ENCODE assay signal across 26 mouse cellular contexts in genomic region chrX:142832221-142832620, GRCm38 (mm10).
A peak's percentile ranks its signal among the peaks of the same experiment; 100 is the strongest.
DNase-seq lines count a peak whose midpoint lies in the region; ATAC-seq and TF ChIP-seq lines count a peak whose summit lies in the region.
"Had no signal": no experiment of that assay in that cellular context is flagged by ENCODE, and none has a peak within 500 bp of the region (broad histone marks: within the 10 kb centered on the region; RNA-seq: fewer than 3 reads in every experiment).

No protein-coding gene starts in this region.

- TF ChIP-seq EP300 in liver, postnatal 0 days (IDR thresholded peaks at IDR 0.05; ENCODE audit: low read depth), result no peak

- H3K36me3 ChIP-seq in heart, embryonic 13.5 days, result peaks cover 24% of the 10 kb centered on the region
- no peaks in the 10 kb centered on the region for H3K36me3 ChIP-seq in liver, postnatal 0 days (replicated peaks; ENCODE audit: insufficient read depth, low read length)
- H3K36me3 ChIP-seq: hindbrain, embryonic 15.5 days; kidney, embryonic 15.5 days; liver, embryonic 15.5 days; lung, embryonic 15.5 days; neural tube, embryonic 12.5 days had no signal

- no peak overlapping the region for H3K4me2 ChIP-seq in heart, embryonic 13.5 days
- H3K4me2 ChIP-seq in liver, postnatal 0 days (ENCODE audit: low read depth, low read length), result no peak overlapping the region
- H3K4me2 ChIP-seq: hindbrain, embryonic 15.5 days; kidney, embryonic 15.5 days; liver, embryonic 15.5 days; lung, embryonic 15.5 days; midbrain, embryonic 11.5 days; neural tube, embryonic 12.5 days had no signal

- no peak for TF ChIP-seq CTCF in liver, postnatal 0 days (IDR thresholded peaks at IDR 0.05; ENCODE audit: low read depth)

- 43% methylated on average over 3 of the region's 3 CpGs for WGBS in heart, embryonic 13.5 days
- 66% methylated on average over 3 of the region's 3 CpGs for WGBS in liver, postnatal 0 days (ENCODE audit: insufficient replicate concordance)

- no peak overlapping the region for H3K9ac ChIP-seq in heart, embryonic 13.5 days
- no peak overlapping the region for H3K9ac ChIP-seq in liver, postnatal 0 days (replicated peaks)
- H3K9ac ChIP-seq: hindbrain, embryonic 15.5 days; kidney, embryonic 15.5 days; liver, embryonic 15.5 days; lung, embryonic 15.5 days; neural tube, embryonic 12.5 days had no signal

- DNase-seq in heart, postnatal 10 days, result no peak
- no peak for DNase-seq in liver, postnatal 0 days
- no peak for DNase-seq in liver
- peak; percentile 75 for DNase-seq in thymus, postnatal 0 days (ENCODE audit: low spot score)
- DNase-seq in thymus, postnatal 4 days, result peak; percentile 57
- DNase-seq in retina, embryonic 14.5 days (ENCODE audit: low spot score), result no peak
- DNase-seq: cerebellum, adult 9-10 months; cerebellum, postnatal 36 days; gastrocnemius, postnatal 25 days; kidney, adult 18-20 months; kidney, postnatal 25 days; lung, postnatal 36 days; right cerebral cortex, postnatal 4 days had no signal

- H3K27ac ChIP-seq in heart, embryonic 13.5 days (replicated peaks), result peak overlapping the region; percentile 82
- peak overlapping the region; percentile 39; the same call in 1 of the 2 replicates for H3K27ac ChIP-seq in liver, postnatal 0 days (ENCODE audit: low read depth)
- H3K27ac ChIP-seq: hindbrain, embryonic 10.5 days; hindbrain, embryonic 15.5 days; kidney, embryonic 15.5 days; liver, embryonic 15.5 days; lung, embryonic 15.5 days; neural tube, embryonic 12.5 days; stomach, postnatal 0 days had no signal

- no peaks in the 10 kb centered on the region for H3K9me3 ChIP-seq in heart, embryonic 13.5 days
- H3K9me3 ChIP-seq in liver, postnatal 0 days (ENCODE audit: low read length), result no peaks in the 10 kb centered on the region
- H3K9me3 ChIP-seq: hindbrain, embryonic 10.5 days; hindbrain, embryonic 15.5 days; kidney, embryonic 15.5 days; liver, embryonic 15.5 days; lung, embryonic 15.5 days; neural tube, embryonic 12.5 days had no signal

- no peak for ATAC-seq in heart, embryonic 13.5 days (ENCODE audit: extremely low read depth, insufficient number of reproducible peaks, low FRiP score, low TSS enrichment)
- 0 out of 2 replicates have a peak, but pooled peaks have one; percentile 13 for ATAC-seq in liver, postnatal 0 days
- ATAC-seq: CD4-positive, CD25-positive, alpha-beta regulatory T cell, adult 4 months; forebrain, embryonic 14.5 days; inflammation-experienced regulatory T-cells, adult 6 months; midbrain, embryonic 16.5 days had no signal

- no peaks in the 10 kb centered on the region for H3K27me3 ChIP-seq in heart, embryonic 13.5 days (replicated peaks)
- no peaks in the 10 kb centered on the region for H3K27me3 ChIP-seq in liver, postnatal 0 days (ENCODE audit: insufficient read depth, low read length)
- H3K27me3 ChIP-seq: hindbrain, embryonic 15.5 days; liver, embryonic 15.5 days; lung, embryonic 15.5 days; neural tube, embryonic 12.5 days had no signal

- intact Hi-C loops in heart, postnatal 10 days (cut with DNase I), result no loop called here

- H3K4me1 ChIP-seq in heart, embryonic 13.5 days, result peaks cover 71% of the 10 kb centered on the region
- 0 out of 2 replicates have a peak, but pooled peaks cover 3% of the 10 kb centered on the region for H3K4me1 ChIP-seq in liver, postnatal 0 days (ENCODE audit: insufficient read depth)
- H3K4me1 ChIP-seq: hindbrain, embryonic 15.5 days; lung, embryonic 15.5 days; neural tube, embryonic 12.5 days had no signal

- H3K4me3 ChIP-seq in heart, embryonic 13.5 days, result no peak overlapping the region
- H3K4me3 ChIP-seq in liver, postnatal 0 days (ENCODE audit: low read depth, low read length), result no peak overlapping the region
- H3K4me3 ChIP-seq: hindbrain, embryonic 10.5 days; hindbrain, embryonic 15.5 days; kidney, embryonic 15.5 days; liver, embryonic 15.5 days; lung, embryonic 15.5 days; neural tube, embryonic 12.5 days had no signal

Comparison
In these comparisons a context has a peak if more than half of its experiments do, and no peak if none do; other contexts are left out.
1. DNase-seq: peak in thymus, postnatal 0 days (single experiment) and thymus, postnatal 4 days (single experiment); none in heart, postnatal 10 days (0 of 2), liver, postnatal 0 days (single experiment), liver (single experiment) and retina, embryonic 14.5 days (single experiment).